Mouse (Mus musculus) liver, embryonic 15.5 days (tissue): ENCODE data around the gene Clspn. TPM values are rescaled to one million over a fixed set of nuclear protein-coding genes. Genes with fewer than 3 reads are reported as not detected.
"Not testable (repeated sequence)": the region's sequence is repeated elsewhere in the genome, so short reads cannot be mapped to it uniquely, and the experiment has no call there.

ENCODE experiments used
- ATAC-seq: fragments of 200-750 bp; cut with Nextera tagmentation; 2 replicates; pipeline ENCODE4 v1.8.0; 2017; ENCODE audit warnings: moderate number of reproducible peaks, mild to moderate bottlenecking, moderate library complexity; ENCODE audit not compliant: insufficient read depth
- H3K27ac ChIP-seq: fragments of 300-500 bp; sonication (generic); replicated peaks from 2 replicates; pipeline ENCODE4 v1.5.1; 2015; ENCODE audit warnings: mild to moderate bottlenecking, inconsistent platforms
- H3K27me3 ChIP-seq: fragments of 300-500 bp; sonication (generic); 2 replicates; pipeline ENCODE4 v1.6.1; 2015; ENCODE audit warnings: mild to moderate bottlenecking, inconsistent platforms
- H3K36me3 ChIP-seq: fragments of 300-500 bp; sonication (generic); replicated peaks from 2 replicates; pipeline ENCODE4 v1.6.1; 2015; ENCODE audit warnings: moderate library complexity, mild to moderate bottlenecking, inconsistent platforms
- H3K4me1 ChIP-seq: fragments of 300-500 bp; sonication (generic); replicated peaks from 2 replicates; pipeline ENCODE4 v1.6.1; 2015; ENCODE audit warnings: inconsistent platforms
- H3K4me2 ChIP-seq: fragments of 300-500 bp; sonication (generic); 2 replicates; pipeline ENCODE4 v1.6.1; 2015; ENCODE audit warnings: moderate library complexity, mild to moderate bottlenecking, inconsistent platforms
- H3K4me3 ChIP-seq: fragments of 300-500 bp; sonication (generic); replicated peaks from 2 replicates; pipeline ENCODE4 v1.5.1; 2015; ENCODE audit warnings: mild to moderate bottlenecking, inconsistent platforms
- H3K9ac ChIP-seq: fragments of 300-500 bp; sonication (generic); 2 replicates; pipeline ENCODE4 v1.6.1; 2015; ENCODE audit warnings: moderate library complexity, mild to moderate bottlenecking, inconsistent platforms
- H3K9me3 ChIP-seq: fragments of 300-500 bp; sonication (generic); replicated peaks from 2 replicates; pipeline ENCODE4 v1.6.1; 2016; ENCODE audit warnings: inconsistent platforms
- WGBS: fragments of 180-500 bp; shearing (Covaris S2); methylation state at CpG from one replicate; pipeline ENCODE4 v1.1.7; 2015; ENCODE audit warnings: mixed read lengths; ENCODE audit not compliant: insufficient replicate concordance; 5-methylcytosine and 5-hydroxymethylcytosine counted together
- polyA plus RNA-seq: library from polyadenylated mRNA; unstranded; fragments of >200 nt; fragmentation: Nextera tagmentation; extraction: Ambion mirVana; gene quantifications from 2 replicates; pipeline ENCODE4 v1.2.1, GENCODE M21; 2015

Gene Clspn
- polyA plus RNA-seq, 1 experiment from 2014 or later: 35.2 TPM

GRCm38 (mm10) chr4:126535631-126536030 lies 21.1 kb upstream of the Clspn start:
- not testable (repeated sequence) for H3K9ac ChIP-seq, H3K36me3 ChIP-seq, H3K9me3 ChIP-seq, H3K4me2 ChIP-seq, ATAC-seq, H3K27ac ChIP-seq, H3K4me3 ChIP-seq
- Histone ChIP-seq H3K4me1 (peaks cover 17% of the 10 kb centered on the region; the same call in 1 of the 2 replicates), H3K27me3 (peaks cover 37% of the 10 kb centered on the region)
- WGBS: 67% methylated on average over 7 of the region's 7 CpGs

- Histone ChIP-seq H3K4me3 (no peak overlapping the region), H3K9me3 (no peaks in the 10 kb centered on the region), H3K27me3 (peaks cover 30% of the 10 kb centered on the region), H3K36me3 (no peaks in the 10 kb centered on the region), H3K9ac (no peak overlapping the region), H3K4me1 (peaks cover 17% of the 10 kb centered on the region; the same call in 1 of the 2 replicates), H3K27ac (no peak overlapping the region), H3K4me2 (no peak overlapping the region)
- 16% methylated on average over 5 of the region's 5 CpGs for WGBS
- no peak for ATAC-seq
These were observed 19.9 kb upstream of the Clspn start for GRCm38 (mm10) chr4:126536865-126537264.

DNA sequence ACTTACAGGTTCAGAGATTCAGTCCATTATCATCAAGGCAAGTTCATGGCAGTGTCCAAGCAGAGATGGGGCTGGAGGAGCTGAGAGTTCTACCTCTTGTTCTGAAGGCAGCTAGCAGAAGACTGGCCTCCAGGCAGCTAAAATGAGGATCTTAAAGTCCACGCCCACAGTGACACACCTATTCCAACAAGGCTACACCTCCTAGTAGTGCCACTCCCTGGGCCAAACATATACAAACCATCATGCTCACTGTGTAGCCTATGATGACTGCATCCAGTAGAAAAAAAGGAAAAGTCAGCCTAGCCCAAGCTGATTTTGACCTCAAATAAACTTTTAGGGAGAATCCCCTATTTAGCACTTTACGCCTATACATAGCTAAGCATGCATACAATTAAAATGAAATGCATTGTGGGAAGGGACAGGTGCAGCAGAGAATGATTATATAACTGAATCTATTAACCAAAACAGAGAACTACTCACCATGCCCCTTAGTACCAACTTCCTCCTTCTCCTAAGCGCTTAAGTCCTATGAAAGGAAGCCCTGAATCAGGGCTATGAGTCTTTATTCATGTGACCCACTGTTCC lies 16.2 kb upstream of the Clspn start:
- H3K9ac ChIP-seq: no peak overlapping the region
- H3K4me3 ChIP-seq: no peak overlapping the region
- no peak overlapping the region for H3K4me2 ChIP-seq
- 0 out of 2 replicates have a peak, but pooled peaks cover 4% of the 10 kb centered on the region for H3K4me1 ChIP-seq
- ATAC-seq: no peak
- H3K27ac ChIP-seq: no peak overlapping the region
- no peaks in the 10 kb centered on the region; the same call in 1 of the 2 replicates for H3K27me3 ChIP-seq
- 41% methylated on average over 3 of the region's 3 CpGs for WGBS
- H3K36me3 ChIP-seq: no peaks in the 10 kb centered on the region
- H3K9me3 ChIP-seq: no peaks in the 10 kb centered on the region

GRCm38 (mm10) chr4:126542838-126543237 lies 13.9 kb upstream of the Clspn start:
- 33% methylated on average over 7 of the region's 7 CpGs for WGBS
- ATAC-seq: no peak
- no peak overlapping the region for H3K4me2 ChIP-seq

DNA sequence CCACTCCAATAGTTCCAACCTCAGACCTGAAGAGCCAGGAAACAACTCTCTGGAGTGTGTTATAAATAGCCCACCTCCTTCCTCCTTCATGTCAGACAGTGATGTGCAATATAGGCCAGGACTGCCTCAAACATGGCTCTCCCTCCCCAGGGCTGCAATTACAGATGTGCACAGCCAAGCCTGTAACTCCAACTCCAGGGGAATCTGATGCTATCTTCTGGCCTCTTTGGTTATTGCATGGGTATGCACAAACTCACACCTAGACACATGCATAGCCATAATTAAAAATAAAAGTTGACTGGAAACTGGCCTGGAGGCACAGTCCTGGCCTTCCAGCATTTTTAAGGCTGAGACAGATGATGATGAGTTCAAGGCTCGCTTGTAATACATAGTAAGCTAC lies 11.7 kb upstream of the Clspn start:
- Histone ChIP-seq H3K27ac (no peak overlapping the region), H3K4me2 (no peak overlapping the region), H3K27me3 (no peaks in the 10 kb centered on the region; the same call in 1 of the 2 replicates), H3K9me3 (no peaks in the 10 kb centered on the region), H3K36me3 (no peaks in the 10 kb centered on the region), H3K4me1 (no peaks in the 10 kb centered on the region), H3K4me3 (no peak overlapping the region), H3K9ac (no peak overlapping the region)
- WGBS: 43% methylated on average over 1 of the region's 1 CpGs
- no peak for ATAC-seq

More at GRCm38 (mm10) chr4:126542838-126543237, 13.9 kb upstream of the Clspn start:
- Histone ChIP-seq H3K27ac (no peak overlapping the region), H3K27me3 (no peaks in the 10 kb centered on the region; the same call in 1 of the 2 replicates), H3K4me3 (no peak overlapping the region), H3K36me3 (no peaks in the 10 kb centered on the region), H3K9ac (no peak overlapping the region), H3K9me3 (no peaks in the 10 kb centered on the region), H3K4me1 (no peaks in the 10 kb centered on the region)

- Histone ChIP-seq H3K4me2 (no peak overlapping the region), H3K9me3 (no peaks in the 10 kb centered on the region), H3K4me1 (no peaks in the 10 kb centered on the region), H3K36me3 (no peaks in the 10 kb centered on the region), H3K4me3 (no peak overlapping the region), H3K27me3 (no peaks in the 10 kb centered on the region; the same call in 1 of the 2 replicates), H3K9ac (no peak overlapping the region), H3K27ac (no peak overlapping the region)
- WGBS: 65% methylated on average over 6 of the region's 7 CpGs
- no peak for ATAC-seq
These were observed 11.0 kb upstream of the Clspn start for GRCm38 (mm10) chr4:126545703-126546102.

GRCm38 (mm10) chr4:126546183-126546582 lies 10.6 kb upstream of the Clspn start:
- no peaks in the 10 kb centered on the region for H3K4me1 ChIP-seq
- no peak for ATAC-seq
- H3K9ac ChIP-seq: no peak overlapping the region
- no peaks in the 10 kb centered on the region for H3K36me3 ChIP-seq
- WGBS: 74% methylated on average over 2 of the region's 2 CpGs
- H3K4me3 ChIP-seq: no peak overlapping the region
- no peak overlapping the region for H3K4me2 ChIP-seq
- H3K27ac ChIP-seq: no peak overlapping the region
- no peaks in the 10 kb centered on the region for H3K9me3 ChIP-seq
- H3K27me3 ChIP-seq: no peaks in the 10 kb centered on the region; the same call in 1 of the 2 replicates

GRCm38 (mm10) chr4:126552136-126552535 lies 4.6 kb upstream of the Clspn start:
- Histone ChIP-seq H3K27ac (no peak overlapping the region), H3K9ac (no peak overlapping the region), H3K4me2 (no peak overlapping the region), H3K4me1 (peaks cover 15% of the 10 kb centered on the region), H3K9me3 (no peaks in the 10 kb centered on the region), H3K4me3 (no peak overlapping the region), H3K27me3 (no peaks in the 10 kb centered on the region), H3K36me3 (no peaks in the 10 kb centered on the region)
- ATAC-seq: no peak
- 72% methylated on average over 7 of the region's 7 CpGs for WGBS

GRCm38 (mm10) chr4:126553105-126553504 lies 3.6 kb upstream of the Clspn start:
- no peak overlapping the region for H3K4me3 ChIP-seq
- H3K36me3 ChIP-seq: peaks cover under 1% of the 10 kb centered on the region; the same call in 1 of the 2 replicates
- no peak overlapping the region for H3K27ac ChIP-seq
- WGBS: 47% methylated on average over 8 of the region's 8 CpGs
- no peaks in the 10 kb centered on the region for H3K27me3 ChIP-seq
- H3K4me2 ChIP-seq: no peak overlapping the region
- no peaks in the 10 kb centered on the region for H3K9me3 ChIP-seq
- ATAC-seq: no peak
- peaks cover 24% of the 10 kb centered on the region for H3K4me1 ChIP-seq
- H3K9ac ChIP-seq: no peak overlapping the region

DNA sequence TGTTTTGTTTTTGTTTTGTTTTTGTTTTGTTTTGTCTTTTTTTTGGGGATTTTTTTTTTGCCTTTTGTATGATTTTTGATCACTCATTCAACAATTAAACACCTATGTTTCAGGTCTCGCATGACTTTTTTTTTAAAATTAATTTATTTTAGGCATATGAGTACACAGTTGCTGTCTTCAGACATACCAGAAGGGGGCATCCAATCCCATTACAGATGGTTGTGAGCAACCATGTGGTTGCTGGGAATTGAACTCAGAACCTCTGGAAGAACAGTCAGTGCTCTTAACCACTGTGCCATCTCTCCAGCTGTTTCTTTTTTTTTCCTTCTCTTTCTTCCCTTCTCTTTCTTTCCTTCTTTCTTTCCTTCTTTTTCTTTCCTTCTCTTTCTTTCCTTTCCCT lies 3.0 kb upstream of the Clspn start:
- ATAC-seq: no peak
- Histone ChIP-seq H3K4me3 (no peak overlapping the region), H3K27me3 (no peaks in the 10 kb centered on the region), H3K4me2 (no peak overlapping the region), H3K4me1 (peaks cover 30% of the 10 kb centered on the region), H3K9me3 (no peaks in the 10 kb centered on the region), H3K27ac (no peak overlapping the region), H3K36me3 (peaks cover 6% of the 10 kb centered on the region), H3K9ac (no peak overlapping the region)
- WGBS: 63% methylated on average over 1 of the region's 1 CpGs

DNA sequence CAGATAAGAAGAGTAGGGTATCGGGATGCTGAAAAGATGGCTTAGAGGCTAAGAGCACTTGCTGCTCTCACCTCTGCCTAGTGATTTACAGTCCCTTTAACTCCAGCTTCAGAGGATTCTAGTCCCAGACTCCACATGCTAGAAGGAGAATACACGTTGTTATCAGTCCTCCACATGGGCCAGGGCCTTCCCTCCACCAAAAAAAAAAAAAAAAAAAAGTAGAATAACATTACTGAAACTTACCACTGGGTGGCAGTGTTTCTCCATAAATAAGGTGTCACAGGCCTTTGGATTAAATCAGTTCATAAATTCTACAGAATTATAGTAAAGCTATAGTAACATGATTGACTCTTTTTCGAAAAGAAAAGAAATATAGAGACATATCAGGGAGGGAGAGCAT lies 2.3 kb upstream of the Clspn start:
- Histone ChIP-seq H3K4me2 (no peak overlapping the region), H3K4me3 (no peak overlapping the region), H3K36me3 (peaks cover 11% of the 10 kb centered on the region), H3K9ac (no peak overlapping the region), H3K27me3 (no peaks in the 10 kb centered on the region), H3K27ac (no peak overlapping the region), H3K9me3 (no peaks in the 10 kb centered on the region), H3K4me1 (peaks cover 34% of the 10 kb centered on the region)
- WGBS: 24% methylated on average over 3 of the region's 3 CpGs
- ATAC-seq: no peak

DNA sequence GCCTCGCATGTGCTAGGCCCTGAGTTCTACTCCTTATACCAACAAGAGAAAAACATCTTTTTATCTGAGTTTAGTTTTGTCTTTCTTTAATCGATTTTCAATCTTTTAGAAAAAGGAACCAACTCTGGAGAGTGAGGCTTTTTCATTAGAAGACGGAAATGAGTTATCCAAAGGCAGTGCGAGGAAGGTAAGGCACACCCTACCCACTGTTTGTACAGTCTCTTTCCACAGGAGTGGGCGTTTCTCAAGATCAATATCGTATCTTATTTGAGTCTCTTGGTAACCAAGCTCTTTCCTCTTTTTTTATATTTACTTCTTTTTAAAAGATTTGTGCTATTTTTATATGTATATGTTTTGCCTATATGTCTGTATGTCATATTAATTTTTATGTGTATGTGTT lies 7.1 kb downstream of the Clspn start:
- Histone ChIP-seq H3K27me3 (no peaks in the 10 kb centered on the region), H3K9ac (no peak overlapping the region), H3K9me3 (no peaks in the 10 kb centered on the region), H3K27ac (no peak overlapping the region), H3K4me2 (no peak overlapping the region), H3K4me1 (peaks cover 3% of the 10 kb centered on the region), H3K4me3 (no peak overlapping the region), H3K36me3 (peaks cover 91% of the 10 kb centered on the region)
- no peak for ATAC-seq
- 79% methylated on average over 6 of the region's 6 CpGs for WGBS
